Mouse (Mus musculus) granulocyte monocyte progenitor cell, adult 5-6 weeks (primary cell): ENCODE measurements around the gene Lfng. TPM values are rescaled to one million over a fixed set of nuclear protein-coding genes. Genes with fewer than 3 reads are reported as not detected.
A peak's percentile ranks its signal among the peaks of the same experiment; 100 is the strongest.

Source experiments
- ATAC-seq: replicated peaks from 2 replicates; pipeline ENCODE4 v1.8.0; 2016; ENCODE audit warnings: mild to moderate bottlenecking, moderate TSS enrichment, inconsistent platforms; ENCODE audit not compliant: poor library complexity, severe bottlenecking
- total RNA-seq, 2 experiments: library from RNA; stranded (forward) in 1 of 2; stranded (reverse) in 1 of 2; fragments of 200-712, 200-1000 nt in 1 of 2; fragments of >200 nt in 1 of 2; fragmentation: Nextera tagmentation in 1 of 2; gene quantifications; 2 replicates each; pipeline ENCODE4 v1.2.3; 2014 to 2017

The Lfng gene
- total RNA-seq (2014; fragmentation: Nextera tagmentation) = 8.2 and 9.9 TPM in 2 replicates
- total RNA-seq (2017) = 1.9 and 14.6 TPM in 2 replicates

DNA sequence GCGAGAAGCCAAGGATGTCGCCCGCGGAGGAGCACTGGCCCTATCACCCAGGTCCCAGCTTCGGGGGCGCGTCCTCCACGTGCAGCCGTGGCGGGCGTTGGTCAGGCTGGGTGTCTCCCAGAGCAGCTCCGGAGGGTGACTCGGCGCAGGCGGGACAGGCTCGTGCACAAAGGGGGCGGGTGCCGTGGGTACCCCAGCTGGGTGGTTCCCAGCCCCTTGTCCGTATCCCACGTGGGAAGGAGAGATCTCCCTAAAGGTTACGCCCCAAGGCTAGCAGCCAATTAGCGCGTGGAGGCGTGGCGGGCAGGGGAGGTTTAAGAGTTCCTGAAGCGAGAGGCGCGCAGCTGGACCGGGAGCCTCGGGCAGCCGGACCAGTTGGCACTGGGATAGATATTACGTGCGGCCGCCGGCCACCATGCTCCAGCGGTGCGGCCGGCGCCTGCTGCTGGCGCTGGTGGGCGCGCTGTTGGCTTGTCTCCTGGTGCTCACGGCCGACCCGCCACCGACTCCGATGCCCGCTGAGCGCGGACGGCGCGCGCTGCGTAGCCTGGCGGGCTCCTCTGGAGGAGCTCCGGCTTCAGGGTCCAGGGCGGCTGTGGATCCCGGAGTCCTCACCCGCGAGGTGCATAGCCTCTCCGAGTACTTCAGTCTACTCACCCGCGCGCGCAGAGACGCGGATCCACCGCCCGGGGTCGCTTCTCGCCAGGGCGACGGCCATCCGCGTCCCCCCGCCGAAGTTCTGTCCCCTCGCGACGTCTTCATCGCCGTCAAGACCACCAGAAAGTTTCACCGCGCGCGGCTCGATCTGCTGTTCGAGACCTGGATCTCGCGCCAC is at the start of gene Lfng:
Lfng (plus strand) TSS at position 320 of the 835 bp plus-strand sequence.
- ATAC-seq = peak; percentile 70

DNA sequence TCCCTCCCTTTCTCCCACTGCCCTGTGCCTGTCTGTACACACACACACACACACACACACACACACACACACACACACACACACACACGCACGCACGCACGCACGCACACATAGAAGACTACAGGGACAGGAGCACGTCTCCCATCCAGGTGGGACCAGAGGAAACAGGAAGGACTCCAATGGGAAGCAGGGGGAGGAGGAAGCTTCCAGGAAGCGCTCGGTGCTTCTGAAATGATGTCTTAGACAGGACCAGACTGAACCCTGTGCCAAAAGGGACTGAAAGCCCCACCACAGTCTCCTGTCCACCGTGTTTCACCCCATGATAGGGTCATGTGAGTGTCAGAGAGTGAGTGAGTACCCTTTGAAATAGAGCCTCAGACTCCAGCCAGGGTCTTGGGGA is 44.5 kb upstream of the Lfng start:
- no peak for ATAC-seq

DNA sequence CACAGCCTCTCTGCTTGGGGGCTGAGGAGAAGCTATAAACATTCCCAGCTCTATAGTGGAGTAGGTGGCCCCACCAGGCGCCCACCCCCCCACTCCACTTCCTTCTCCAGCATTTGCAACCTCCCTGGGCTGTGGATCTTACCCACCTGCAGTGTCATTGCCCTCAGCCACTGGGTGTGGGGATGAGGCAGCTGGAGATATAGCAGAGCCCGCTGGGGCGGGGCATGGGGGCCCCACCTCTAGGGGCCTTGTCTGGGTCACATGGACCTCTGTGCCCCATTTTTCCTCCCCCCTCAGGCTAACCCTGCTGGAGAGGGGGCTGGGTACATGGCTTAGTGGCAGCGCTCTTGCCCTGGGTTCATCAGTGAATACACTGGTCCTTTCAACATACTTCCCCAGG is 42.2 kb upstream of the Lfng start, which contains the start of gene Grifin:
Grifin (minus strand) TSS at position 176 of the 400 bp plus-strand sequence.
- no peak for ATAC-seq

DNA sequence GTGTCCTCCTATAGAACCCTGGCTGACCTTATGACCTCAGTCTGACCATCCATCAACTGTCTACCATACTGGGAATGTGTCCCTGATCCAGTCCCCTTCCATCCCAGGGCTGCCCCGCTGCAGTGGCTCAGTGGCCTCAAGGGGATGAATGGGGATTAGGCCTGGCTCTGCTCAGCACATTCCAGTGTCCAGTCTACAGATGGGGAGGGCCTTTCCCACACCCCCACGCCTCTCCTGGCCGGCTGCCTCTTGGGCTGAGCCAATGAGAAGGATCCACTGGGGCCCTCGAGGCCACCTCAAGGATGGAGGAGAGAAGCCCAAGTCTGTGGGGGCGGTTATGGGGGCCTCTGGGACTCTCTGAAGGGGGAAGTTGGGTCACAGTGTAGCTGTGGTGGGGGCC is 41.7 kb upstream of the Lfng start:
- no peak for ATAC-seq

DNA sequence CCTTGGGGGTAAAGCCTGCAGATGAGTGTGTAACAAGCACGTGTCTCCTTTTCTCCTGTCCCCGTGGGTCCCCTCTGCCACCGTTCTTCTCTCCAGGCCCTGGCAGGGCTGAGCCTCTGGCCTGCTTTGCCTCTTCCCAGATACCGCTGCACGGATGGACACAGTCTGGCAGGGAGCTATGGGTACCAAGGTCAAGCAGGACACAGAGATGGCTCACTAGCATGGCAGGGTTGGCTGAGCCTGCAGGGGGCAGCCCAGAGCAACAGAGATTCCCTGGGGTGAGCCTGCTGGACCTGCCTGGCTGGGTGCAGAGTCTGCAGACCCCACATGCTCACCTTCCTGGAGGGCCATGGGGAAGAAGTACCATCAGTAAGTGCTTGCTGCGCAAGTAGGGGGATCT is 41.3 kb upstream of the Lfng start:
- ATAC-seq = peak; percentile 47

DNA sequence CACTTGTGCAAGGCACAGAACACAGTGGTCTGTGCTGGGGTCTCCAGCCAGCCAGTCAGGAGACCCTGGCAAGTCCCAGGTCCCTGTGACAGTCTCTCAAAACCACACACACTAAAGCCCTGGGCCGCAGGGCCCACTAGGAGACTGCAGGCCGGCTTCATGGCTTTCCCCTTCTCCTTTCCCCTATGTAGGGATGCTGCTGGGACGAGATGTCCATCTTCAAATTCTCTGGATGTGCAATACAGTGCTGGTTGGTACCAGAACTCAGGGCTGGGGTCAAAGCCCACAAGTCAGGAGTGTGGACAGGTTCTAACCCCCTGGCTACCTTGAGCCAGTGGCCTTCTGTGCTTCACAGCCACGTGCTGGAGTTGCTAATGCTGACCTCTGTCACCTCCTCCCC is 40.8 kb upstream of the Lfng start:
- ATAC-seq = no peak

DNA sequence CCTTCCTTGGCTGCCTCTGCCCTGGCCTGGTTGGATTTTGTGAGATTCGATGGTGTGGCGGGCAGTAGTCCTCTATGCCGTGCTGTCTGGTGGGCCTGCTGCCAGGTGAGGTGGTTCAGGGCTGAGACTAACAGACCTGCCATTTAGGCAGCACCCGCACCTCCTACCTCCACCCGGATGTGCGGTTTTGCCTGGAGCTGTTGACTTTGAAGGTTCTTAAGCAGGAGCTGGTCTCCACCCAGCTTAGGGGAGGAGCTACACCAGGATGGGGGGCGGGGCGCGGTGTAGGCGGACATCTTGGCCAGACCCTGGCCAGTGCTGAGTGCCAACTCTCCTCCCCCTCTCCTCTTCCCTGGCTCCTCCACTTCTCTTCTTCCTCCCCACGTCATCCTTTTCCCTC is 39.8 kb upstream of the Lfng start:
- ATAC-seq = peak; percentile 74

DNA sequence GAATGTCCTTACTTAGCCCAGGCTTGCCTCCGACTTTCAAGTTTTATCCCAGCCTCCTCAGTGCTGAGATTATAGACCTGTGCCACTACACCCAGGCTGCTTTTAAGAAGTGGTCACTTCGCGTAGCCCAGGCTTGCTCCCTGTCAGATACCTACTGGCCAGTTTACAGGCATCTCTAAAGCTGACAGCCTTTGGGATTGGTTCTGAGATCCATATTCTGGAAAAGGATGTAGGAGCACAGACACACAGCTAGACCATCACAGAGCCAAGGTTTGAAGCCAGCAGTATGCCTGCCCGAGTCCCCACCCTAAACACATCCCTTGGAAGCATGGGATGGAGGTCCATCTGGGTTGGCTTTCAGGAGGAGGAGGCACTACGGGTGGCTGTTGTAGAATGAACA is 39.4 kb upstream of the Lfng start:
- ATAC-seq = no peak

DNA sequence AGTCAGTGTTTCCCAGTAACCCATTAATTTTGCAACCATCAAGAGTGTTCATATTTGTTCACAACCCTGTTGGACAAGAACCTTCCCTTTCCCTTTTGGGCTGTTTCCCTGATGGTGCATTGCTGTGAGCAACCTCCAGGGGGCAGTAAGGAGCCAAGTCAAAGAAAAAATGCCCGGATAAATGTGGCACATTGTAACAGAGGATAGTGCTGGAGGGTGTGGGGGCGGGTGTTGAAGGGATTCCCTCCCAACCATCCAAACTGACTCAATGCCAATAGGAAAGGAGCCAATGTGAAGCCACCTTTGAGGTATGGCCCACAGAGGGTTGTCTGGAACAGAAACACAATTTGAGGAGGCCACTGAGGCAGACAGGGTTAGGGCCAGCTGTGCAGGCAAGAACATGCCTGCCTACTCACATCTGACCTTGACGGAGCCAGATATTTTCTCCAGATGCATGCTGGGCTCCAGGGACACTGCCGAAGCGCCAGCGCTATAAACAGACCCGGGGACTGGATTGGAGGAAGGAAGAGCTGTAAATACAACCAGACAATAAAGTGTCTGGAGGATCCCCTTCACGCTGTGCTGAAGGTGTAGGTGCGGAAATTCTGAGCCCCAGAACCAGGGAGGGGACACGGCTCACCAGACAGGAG is 38.7 kb upstream of the Lfng start:
- peak; percentile 69 for ATAC-seq

DNA sequence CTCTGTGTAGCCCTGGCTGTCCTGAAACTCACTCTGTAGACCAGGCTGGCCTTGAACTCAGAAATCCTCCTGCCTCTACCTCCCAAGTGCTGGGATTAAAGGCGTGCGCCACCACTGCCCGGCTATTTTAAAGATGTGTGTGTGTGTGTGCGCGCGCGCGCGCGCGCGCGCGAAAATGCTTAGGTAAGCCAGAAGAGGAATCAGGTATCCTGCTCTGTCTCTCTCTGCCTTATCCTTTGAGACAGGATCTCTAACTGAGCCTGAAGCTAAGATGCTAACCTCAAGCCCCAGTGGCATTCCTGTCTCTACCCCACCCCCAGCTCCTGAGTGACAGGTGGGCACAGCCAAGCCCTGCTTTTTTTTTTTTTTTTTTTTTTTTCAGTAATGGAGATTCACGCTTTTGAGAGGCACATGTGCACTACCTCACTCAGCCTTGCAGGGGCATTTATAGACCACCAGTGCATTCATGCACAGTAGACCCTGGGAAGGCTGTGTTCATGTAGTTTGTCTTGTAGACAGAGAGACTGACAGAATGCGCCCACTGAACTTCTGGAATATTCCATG is 38.0 kb upstream of the Lfng start:
- no peak for ATAC-seq

DNA sequence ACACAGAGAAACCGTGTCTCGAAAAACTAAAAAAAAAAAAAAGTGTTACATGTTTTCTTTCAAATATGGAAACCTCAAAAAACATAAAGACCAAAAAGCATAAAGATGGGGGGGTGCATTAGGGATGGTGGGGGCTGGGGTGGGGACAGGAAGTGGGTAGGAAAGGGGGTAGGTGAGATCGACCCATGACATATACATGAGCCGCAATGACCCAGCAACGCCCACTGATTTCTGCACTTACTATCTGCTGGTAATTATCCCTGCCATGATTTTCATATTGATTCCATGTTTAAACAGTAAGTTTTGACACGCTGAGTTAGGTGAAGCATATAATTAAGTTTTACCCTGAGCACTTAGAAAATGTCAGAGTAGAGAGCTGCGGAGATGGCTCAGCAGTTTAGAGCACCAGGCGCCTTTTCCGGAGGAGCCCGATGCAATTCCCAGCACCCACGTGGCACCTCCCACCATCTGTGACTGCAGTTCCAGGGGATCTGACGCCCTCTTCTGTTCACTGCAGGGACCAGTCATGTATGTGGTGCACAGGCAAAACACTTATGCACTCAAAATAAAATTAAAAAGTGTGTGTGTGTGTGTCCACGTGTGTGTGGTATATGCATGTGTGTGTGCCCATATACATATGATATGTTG is 36.8 kb upstream of the Lfng start:
- no peak for ATAC-seq

DNA sequence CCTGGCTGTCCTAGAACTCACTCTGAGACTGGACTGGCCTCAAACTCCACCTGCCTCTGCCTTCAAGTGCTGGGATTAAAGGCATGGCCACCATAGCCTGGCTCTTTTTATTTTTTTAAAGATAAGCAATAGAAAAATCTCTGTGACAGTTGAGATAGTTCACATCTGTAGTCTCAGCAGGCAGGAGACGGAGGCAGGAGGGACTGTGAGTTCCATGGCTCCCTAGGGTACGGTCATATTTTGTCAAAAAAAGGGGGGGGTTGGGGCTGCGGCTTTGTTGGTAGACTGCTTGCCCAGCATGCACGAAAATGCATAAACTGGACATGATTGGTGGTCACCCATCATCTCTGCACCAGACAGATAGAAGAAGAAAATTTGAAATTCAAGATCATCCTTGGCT is 35.9 kb upstream of the Lfng start:
- no peak for ATAC-seq

DNA sequence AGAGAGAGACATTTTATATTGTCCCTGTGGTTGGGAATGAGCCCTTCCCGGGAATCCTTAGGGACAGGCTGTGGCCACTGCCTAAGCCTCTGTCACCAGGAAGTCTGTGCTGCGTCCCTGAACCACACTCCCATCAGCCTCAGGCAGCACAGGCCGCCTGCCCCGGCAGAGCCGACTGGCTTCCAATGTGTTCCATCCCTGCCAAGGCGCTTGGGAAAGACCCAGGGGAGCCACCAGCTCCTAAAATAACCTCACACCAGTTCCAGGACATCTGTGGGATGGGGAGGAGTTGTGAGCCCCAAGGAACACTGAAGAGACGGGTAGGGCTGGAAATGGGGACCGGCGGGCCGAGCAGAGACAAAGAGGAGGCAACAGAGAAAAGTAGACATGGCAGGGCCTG is 35.4 kb upstream of the Lfng start:
- ATAC-seq = no peak

DNA sequence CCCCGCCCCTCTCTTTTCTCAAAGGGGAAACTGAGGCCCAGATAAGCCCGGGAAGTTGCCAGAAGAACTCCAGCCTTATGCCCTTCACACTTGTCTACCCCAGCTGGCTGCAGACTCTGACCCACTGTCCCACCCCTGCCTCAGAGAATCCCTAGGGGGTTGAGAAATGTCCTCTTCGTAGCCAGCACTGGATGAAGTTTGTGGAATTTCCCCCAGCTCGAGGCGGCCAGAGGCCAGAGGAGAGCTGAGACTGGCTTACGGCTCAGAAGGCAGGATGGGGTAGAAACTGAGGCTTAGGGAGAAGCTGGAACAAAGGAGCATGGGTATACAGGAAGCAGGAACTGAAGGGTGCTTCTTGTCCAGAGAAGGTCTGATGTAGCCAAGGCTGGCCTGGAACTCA is 34.5 kb upstream of the Lfng start:
- no peak for ATAC-seq

DNA sequence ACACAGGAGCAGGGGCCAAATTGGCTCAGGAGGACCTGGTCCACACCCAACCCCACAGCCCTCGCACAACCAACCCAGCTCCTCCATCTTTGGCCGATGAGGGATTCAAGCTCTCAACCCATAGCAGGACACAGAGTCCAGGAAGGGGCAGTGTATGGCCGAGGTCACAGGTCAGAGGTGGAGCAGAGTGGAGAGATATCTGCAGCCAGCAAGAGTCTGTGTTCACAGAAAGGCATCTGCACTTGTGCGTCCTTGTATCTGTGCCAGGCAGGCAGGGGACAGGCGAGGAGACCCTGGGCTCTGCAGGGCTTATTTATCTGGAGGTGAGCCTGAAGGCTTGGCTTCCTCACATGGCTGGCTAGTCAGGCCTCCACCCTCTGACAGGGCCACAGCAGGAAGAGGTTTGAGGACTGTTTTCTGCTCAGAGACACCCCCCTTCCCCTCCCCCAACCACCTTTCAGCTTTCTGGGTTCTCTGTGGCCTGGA is 31.7 kb upstream of the Lfng start:
- no peak for ATAC-seq

DNA sequence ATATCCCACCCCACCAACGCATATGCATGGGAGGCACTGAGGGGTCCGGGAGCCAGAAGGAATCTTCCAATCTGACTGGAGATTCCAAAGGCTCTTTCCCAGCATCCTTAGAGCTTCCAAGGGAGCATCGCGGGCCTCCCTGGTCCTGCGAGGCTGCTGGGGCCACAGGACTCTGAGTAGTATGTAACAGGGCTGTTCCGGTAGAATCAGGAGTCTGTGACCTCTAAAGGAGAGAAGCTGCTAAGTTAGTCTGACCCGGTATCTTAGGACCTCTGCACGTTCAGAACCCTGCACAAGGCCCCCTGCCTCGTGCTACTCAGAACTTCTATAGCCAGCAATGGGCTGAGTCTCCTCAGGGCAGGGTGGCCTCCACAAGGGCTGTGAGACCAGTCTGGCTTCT is 27.9 kb upstream of the Lfng start:
- ATAC-seq = no peak

DNA sequence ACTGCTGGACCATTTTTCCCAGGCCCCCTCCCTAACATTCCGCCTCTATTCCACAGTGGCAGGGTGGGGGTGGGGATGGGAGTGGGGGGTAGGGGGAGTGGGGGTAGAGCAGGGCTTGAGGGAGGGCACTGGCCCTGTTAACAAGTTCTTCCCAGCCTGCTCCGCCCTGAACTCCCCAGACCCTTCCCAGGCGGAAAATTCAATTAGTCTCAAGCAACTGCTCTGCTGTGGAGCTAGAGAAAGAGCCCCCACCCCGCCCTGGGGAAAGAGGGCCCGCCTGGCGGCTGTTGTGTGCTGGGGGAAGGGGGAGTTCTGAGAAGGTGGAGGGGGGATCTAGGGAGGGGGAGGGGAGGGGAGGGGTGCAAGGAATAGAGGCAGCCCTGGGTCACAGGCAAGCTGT is 27.3 kb upstream of the Lfng start:
- ATAC-seq = no peak

DNA sequence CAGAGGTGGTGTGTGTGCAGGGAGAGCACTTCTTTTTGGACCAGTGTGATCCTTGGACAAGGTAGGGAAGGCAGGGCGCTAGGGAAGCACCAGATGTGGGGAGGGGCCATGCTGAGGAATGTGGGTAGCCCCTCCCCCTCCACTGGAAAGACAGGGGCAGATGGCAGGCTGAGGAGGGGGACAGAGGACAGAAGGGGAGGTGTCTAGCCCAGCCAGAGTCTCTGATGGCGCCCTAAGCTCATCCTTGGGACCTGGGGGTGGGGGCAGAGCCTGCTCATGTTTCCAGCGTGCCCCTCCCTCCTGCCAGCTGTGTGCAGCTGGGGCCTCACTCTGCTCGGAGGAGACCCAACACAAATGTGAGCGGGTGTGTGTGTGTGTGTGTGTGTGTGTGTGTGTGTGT is 25.6 kb upstream of the Lfng start:
- ATAC-seq = no peak

DNA sequence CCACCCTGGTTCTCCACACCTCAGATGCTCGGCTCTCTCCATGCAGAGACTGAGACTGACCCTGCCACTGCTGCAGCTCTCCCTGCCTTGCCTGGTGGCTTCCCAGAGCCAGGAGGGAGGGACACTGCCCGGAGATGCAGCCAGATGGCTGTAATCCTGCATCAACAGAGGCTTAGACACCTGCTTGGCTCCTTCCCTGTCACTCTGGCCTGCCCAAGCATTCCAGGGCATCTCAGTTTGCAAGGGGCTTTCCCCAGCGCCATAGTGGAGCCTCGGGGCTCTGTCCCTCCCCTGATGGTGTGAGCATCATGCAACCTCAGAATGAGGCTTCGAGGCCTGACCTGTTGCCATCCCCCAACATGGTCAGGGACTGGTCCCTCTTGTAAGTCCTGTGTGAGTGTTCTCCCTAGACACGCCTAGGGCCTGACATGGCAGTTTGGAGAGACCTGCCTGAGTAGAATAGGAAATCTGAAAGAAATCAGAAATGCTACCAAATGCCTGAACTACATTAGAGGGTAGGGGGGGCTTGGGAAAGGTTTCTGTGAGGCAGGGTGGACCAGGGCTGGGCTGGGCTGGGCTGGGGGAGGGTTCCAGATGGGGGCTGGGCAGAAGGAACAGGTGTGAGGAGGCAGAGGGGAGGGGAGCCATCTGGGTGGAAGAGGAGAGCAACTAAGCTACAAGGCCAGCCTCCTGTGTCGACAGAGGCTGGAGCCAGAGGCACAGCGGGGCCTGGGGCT is 24.0 kb upstream of the Lfng start:
- ATAC-seq = no peak

DNA sequence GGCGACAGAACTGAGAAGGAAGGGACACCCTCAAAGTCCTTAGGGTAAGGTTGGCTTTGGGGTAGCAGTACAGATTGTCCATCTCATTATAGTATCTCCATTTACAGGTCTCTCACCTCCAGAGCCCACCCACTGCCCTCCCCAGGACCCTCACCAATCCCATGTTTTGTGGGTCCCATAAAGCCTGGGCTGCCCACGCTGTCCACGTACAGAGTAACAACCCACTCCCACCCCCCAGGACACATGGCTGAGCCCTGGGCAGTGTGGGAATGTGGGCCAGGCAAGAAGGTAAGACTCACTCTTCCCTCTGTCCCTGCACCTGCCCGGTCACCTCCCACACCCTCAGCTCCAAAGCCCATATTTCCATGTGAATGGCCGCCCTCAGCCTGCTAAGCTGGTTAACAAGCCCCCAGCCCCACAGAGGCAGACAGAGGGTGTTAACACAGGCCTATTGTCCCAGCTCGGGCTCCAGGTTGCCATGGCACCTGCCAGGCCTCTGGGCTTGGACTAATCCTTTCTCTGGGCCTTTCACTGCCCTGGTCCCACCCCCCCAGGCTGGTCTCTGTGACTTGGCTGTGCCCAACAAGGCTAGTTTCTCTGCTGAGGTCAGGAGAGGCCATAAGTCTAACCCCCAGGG is 23.3 kb upstream of the Lfng start:
- no peak for ATAC-seq
